Mouse (Mus musculus): ENCODE measurements around the gene Fggy. TPM values are rescaled to one million over a fixed set of nuclear protein-coding genes. Genes with fewer than 3 reads are reported as not detected.

Gene Fggy
- polyA plus RNA-seq, 2 experiments = 14.9 to 19.3 TPM

- no peak overlapping the region for H3K27ac ChIP-seq
- no peak overlapping the region for H3K9ac ChIP-seq (replicated peaks)
- no peaks in the 10 kb centered on the region for H3K27me3 ChIP-seq (ENCODE audit: control insufficient read depth, insufficient read depth, low read length)
- H3K4me3 ChIP-seq (ENCODE audit: insufficient read depth in 1 of 2, low read depth in 2 of 2, low read length in 2 of 2) = no peak overlapping the region
- peaks cover 0 to 6% of the 10 kb centered on the region in 2 experiments; a peak in 1 of 4 replicates for H3K4me1 ChIP-seq (replicated peaks; ENCODE audit: control insufficient read depth in 2 of 2, insufficient read depth in 2 of 2, low read length in 1 of 2)
- DNase-seq (ENCODE audit: low read depth in 3 of 3, low spot score in 3 of 3) = no peak
- no peak for ATAC-seq (ENCODE audit: insufficient read depth)
- H3K36me3 ChIP-seq (replicated peaks; ENCODE audit: control insufficient read depth, insufficient read depth, low read depth) = no peaks in the 10 kb centered on the region
- H3K9me3 ChIP-seq (ENCODE audit: control insufficient read depth, low read length) = no peaks in the 10 kb centered on the region
- 63% methylated on average over 7 of the region's 7 CpGs for whole genome bisulfite sequencing (ENCODE audit: insufficient replicate concordance)
- TF ChIP-seq EP300 (IDR thresholded peaks at IDR 0.05; ENCODE audit: low read depth) (no peak), CTCF (IDR thresholded peaks at IDR 0.05; ENCODE audit: low read depth) (no peak)
- H3K4me2 ChIP-seq (ENCODE audit: low read depth) = no peak overlapping the region
Observed at GRCm38 (mm10) chr4:95862276-95862675, 305.0 kb downstream of the Fggy start.

GRCm38 (mm10) chr4:95862781-95863499, 305.6 kb downstream of the Fggy start:
- H3K27me3 ChIP-seq (ENCODE audit: control insufficient read depth, insufficient read depth, low read length) = no peaks in the 10 kb centered on the region
- no peak for ATAC-seq (ENCODE audit: insufficient read depth)
- H3K9ac ChIP-seq (replicated peaks) = no peak overlapping the region
- 32% methylated on average over 6 of the region's 6 CpGs for WGBS (ENCODE audit: insufficient replicate concordance)
- no peak overlapping the region for H3K4me2 ChIP-seq (ENCODE audit: low read depth)
- TF ChIP-seq EP300 (IDR thresholded peaks at IDR 0.05; ENCODE audit: low read depth) (no peak), CTCF (IDR thresholded peaks at IDR 0.05; ENCODE audit: low read depth) (no peak)
- H3K36me3 ChIP-seq (replicated peaks; ENCODE audit: control insufficient read depth, insufficient read depth, low read depth) = no peaks in the 10 kb centered on the region
- H3K4me1 ChIP-seq (replicated peaks; ENCODE audit: control insufficient read depth in 2 of 2, insufficient read depth in 2 of 2, low read length in 1 of 2) = peaks cover 0 to 6% of the 10 kb centered on the region in 2 experiments; a peak in 1 of 4 replicates
- H3K27ac ChIP-seq = no peak overlapping the region
- no peak overlapping the region for H3K4me3 ChIP-seq (ENCODE audit: insufficient read depth in 1 of 2, low read depth in 2 of 2, low read length in 2 of 2)
- no peak for DNase-seq (ENCODE audit: low read depth in 3 of 3, low spot score in 3 of 3)
- no peaks in the 10 kb centered on the region for H3K9me3 ChIP-seq (ENCODE audit: control insufficient read depth, low read length)

GRCm38 (mm10) chr4:95863500-95863803, 306.1 kb downstream of the Fggy start:
- DNase-seq (ENCODE audit: low read depth in 3 of 3, low spot score in 3 of 3) (no peak), ATAC-seq (ENCODE audit: insufficient read depth) (no peak)
- no peak for TF ChIP-seq CTCF (IDR thresholded peaks at IDR 0.05; ENCODE audit: low read depth)
- no peak for TF ChIP-seq EP300 (IDR thresholded peaks at IDR 0.05; ENCODE audit: low read depth)
- H3K36me3 ChIP-seq (replicated peaks; ENCODE audit: control insufficient read depth, insufficient read depth, low read depth) = no peaks in the 10 kb centered on the region
- no peak overlapping the region for H3K4me2 ChIP-seq (ENCODE audit: low read depth)
- no peak overlapping the region for H3K4me3 ChIP-seq (ENCODE audit: insufficient read depth in 1 of 2, low read depth in 2 of 2, low read length in 2 of 2)
- H3K27ac ChIP-seq = no peak overlapping the region
- H3K27me3 ChIP-seq (ENCODE audit: control insufficient read depth, insufficient read depth, low read length) = no peaks in the 10 kb centered on the region
- WGBS (ENCODE audit: insufficient replicate concordance) = 67% methylated on average over 3 of the region's 3 CpGs
- H3K4me1 ChIP-seq (replicated peaks; ENCODE audit: control insufficient read depth in 2 of 2, insufficient read depth in 2 of 2, low read length in 1 of 2) = peaks cover 0 to 6% of the 10 kb centered on the region in 2 experiments; a peak in 1 of 4 replicates
- no peaks in the 10 kb centered on the region for H3K9me3 ChIP-seq (ENCODE audit: control insufficient read depth, low read length)
- no peak overlapping the region for H3K9ac ChIP-seq (replicated peaks)

- TF ChIP-seq CTCF (IDR thresholded peaks at IDR 0.05; ENCODE audit: low read depth) (no peak), EP300 (IDR thresholded peaks at IDR 0.05; ENCODE audit: low read depth) (no peak)
- ATAC-seq (ENCODE audit: insufficient read depth) (no peak), DNase-seq (ENCODE audit: low read depth in 3 of 3, low spot score in 3 of 3) (no peak)
- 44% methylated on average over 5 of the region's 5 CpGs for WGBS (ENCODE audit: insufficient replicate concordance)
- no peak overlapping the region for H3K4me3 ChIP-seq (ENCODE audit: insufficient read depth in 1 of 2, low read depth in 2 of 2, low read length in 2 of 2)
- H3K9ac ChIP-seq (replicated peaks) = no peak overlapping the region
- H3K4me1 ChIP-seq (replicated peaks; ENCODE audit: control insufficient read depth in 2 of 2, insufficient read depth in 2 of 2, low read length in 1 of 2) = peaks cover 0 to 6% of the 10 kb centered on the region in 2 experiments; a peak in 1 of 4 replicates
- H3K9me3 ChIP-seq (ENCODE audit: control insufficient read depth, low read length) = no peaks in the 10 kb centered on the region
- no peaks in the 10 kb centered on the region for H3K36me3 ChIP-seq (replicated peaks; ENCODE audit: control insufficient read depth, insufficient read depth, low read depth)
- no peak overlapping the region for H3K27ac ChIP-seq
- no peak overlapping the region for H3K4me2 ChIP-seq (ENCODE audit: low read depth)
- H3K27me3 ChIP-seq (ENCODE audit: control insufficient read depth, insufficient read depth, low read length) = no peaks in the 10 kb centered on the region
Observed at GRCm38 (mm10) chr4:95865251-95865650, 307.9 kb downstream of the Fggy start.

- TF ChIP-seq EP300 (IDR thresholded peaks at IDR 0.05; ENCODE audit: low read depth) = no peak
- no peak for TF ChIP-seq CTCF (IDR thresholded peaks at IDR 0.05; ENCODE audit: low read depth)
- no peak overlapping the region for H3K4me3 ChIP-seq (ENCODE audit: insufficient read depth in 1 of 2, low read depth in 2 of 2, low read length in 2 of 2)
- H3K4me2 ChIP-seq (ENCODE audit: low read depth) = no peak overlapping the region
- 51% methylated on average over 3 of the region's 3 CpGs for WGBS (ENCODE audit: insufficient replicate concordance)
- DNase-seq (ENCODE audit: low read depth in 3 of 3, low spot score in 3 of 3) (no peak), ATAC-seq (ENCODE audit: insufficient read depth) (no peak)
- H3K9ac ChIP-seq (replicated peaks) = no peak overlapping the region
- no peak overlapping the region for H3K27ac ChIP-seq
- no peaks in the 10 kb centered on the region for H3K9me3 ChIP-seq (ENCODE audit: control insufficient read depth, low read length)
- H3K4me1 ChIP-seq (replicated peaks; ENCODE audit: control insufficient read depth in 2 of 2, insufficient read depth in 2 of 2, low read length in 1 of 2) = peaks cover 0 to 6% of the 10 kb centered on the region in 2 experiments; a peak in 1 of 4 replicates
- H3K27me3 ChIP-seq (ENCODE audit: control insufficient read depth, insufficient read depth, low read length) = no peaks in the 10 kb centered on the region
- no peaks in the 10 kb centered on the region for H3K36me3 ChIP-seq (replicated peaks; ENCODE audit: control insufficient read depth, insufficient read depth, low read depth)
Observed at GRCm38 (mm10) chr4:95865882-95866281, 308.6 kb downstream of the Fggy start.

Measured in liver, embryonic 14.5 days (tissue).